ENCODE assay signal across 8 mouse cellular contexts in genomic region chr6:39724071-39724470, GRCm38 (mm10). TPM values are rescaled to one million over a fixed set of nuclear protein-coding genes. Genes with fewer than 3 reads are reported as not detected.
DNase-seq lines count a peak whose midpoint lies in the region; ATAC-seq and TF ChIP-seq lines count a peak whose summit lies in the region.

No protein-coding gene starts in this region.

- H3K36me3 ChIP-seq in limb, embryonic 14.5 days (ENCODE audit: control insufficient read depth, insufficient read depth, low read length): no peaks in the 10 kb centered on the region

- peak overlapping the region; percentile 88 for H3K4me2 ChIP-seq in limb, embryonic 14.5 days (replicated peaks; ENCODE audit: low read depth, low read length, severe bottlenecking)

- 3% methylated on average over 7 of the region's 7 CpGs for WGBS in limb, embryonic 14.5 days

- H3K9me3 ChIP-seq in limb, embryonic 14.5 days (ENCODE audit: control insufficient read depth, low read length): no peaks in the 10 kb centered on the region

- H3K4me1 ChIP-seq in limb, embryonic 14.5 days (ENCODE audit: control insufficient read depth, insufficient read depth, low read length): peaks cover 24% of the 10 kb centered on the region

- H3K9ac ChIP-seq in limb, embryonic 14.5 days (ENCODE audit: low read depth, low read length, severe bottlenecking): peak overlapping the region; percentile 95

- no peak for DNase-seq in layer of hippocampus, adult 2 months (ENCODE audit: low spot score in 2 of 2)
- no peak for DNase-seq in layer of hippocampus, postnatal 25 days (ENCODE audit: extremely low spot score in 1 of 2, low spot score in 1 of 2)
- DNase-seq in adipocyte (ENCODE audit: low spot score): peak; percentile 21
- DNase-seq in limb, embryonic 14.5 days (ENCODE audit: low spot score): no peak
- peak; percentile 14 to 20 for DNase-seq in spleen, postnatal 10 days (ENCODE audit: low spot score in 2 of 2)
- no peak for DNase-seq in gastrocnemius, adult 8-10 months (ENCODE audit: low spot score in 2 of 2)

- peak; percentile 45; the same call in 1 of the 2 replicates for ATAC-seq in erythroid progenitor cell, adult 5-6 weeks (replicated peaks; ENCODE audit: low FRiP score, poor library complexity, severe bottlenecking)
- ATAC-seq in limb, embryonic 14.5 days (ENCODE audit: low FRiP score, low read depth): no peak
- ATAC-seq in granulocyte monocyte progenitor cell, adult 5-6 weeks (replicated peaks; ENCODE audit: poor library complexity, severe bottlenecking): no peak

- H3K27ac ChIP-seq in layer of hippocampus, adult 2 months: peak overlapping the region; percentile 99
- H3K27ac ChIP-seq in limb, embryonic 14.5 days (replicated peaks; ENCODE audit: low read depth, low read length): peak overlapping the region; percentile 94

- no peaks in the 10 kb centered on the region for H3K27me3 ChIP-seq in limb, embryonic 14.5 days (ENCODE audit: control insufficient read depth, insufficient read depth, low read length)

- peak overlapping the region; percentile 81 for H3K4me3 ChIP-seq in layer of hippocampus, adult 2 months
- peak overlapping the region; percentile 74 for H3K4me3 ChIP-seq in limb, embryonic 14.5 days (replicated peaks; ENCODE audit: low read length)

- no peak for TF ChIP-seq CTCF in layer of hippocampus, adult 2 months (conservative IDR thresholded peaks at IDR 0.05)

- no peak for TF ChIP-seq POLR2A in limb, embryonic 14.5 days (IDR thresholded peaks at IDR 0.05; ENCODE audit: borderline replicate concordance, extremely low read depth, insufficient read depth, insufficient read length)

RNA-seq across cellular contexts. Expression of gene Braf, which starts 1.2 kb away (rescaled TPM):
- total RNA-seq in layer of hippocampus, adult 2 months (2021): 100 to 1,000 TPM; 128 to 129 TPM
- 100 to 1,000 TPM; 107 to 121 TPM for total RNA-seq in layer of hippocampus, postnatal 25 days (2021)
- 11.5 and 24.3 TPM in 2 replicates for total RNA-seq in erythroid progenitor cell, adult 5-6 weeks (2015; ENCODE audit: low replicate concordance)
- total RNA-seq in erythroid progenitor cell, adult 5-6 weeks (2017; ENCODE audit: low replicate concordance): 8.2 and 9.5 TPM in 2 replicates
- polyA plus RNA-seq in limb, embryonic 14.5 days (2012; rRNA removed): 14.2 and 15.8 TPM in 2 replicates
- 15.2 and 17.3 TPM in 2 replicates for polyA plus RNA-seq in limb, embryonic 14.5 days (2014; fragmentation: Nextera tagmentation; extraction: Ambion mirVana)
- 25.1 and 29.1 TPM in 2 replicates for total RNA-seq in granulocyte monocyte progenitor cell, adult 5-6 weeks (2014; fragmentation: Nextera tagmentation)
- 24.1 and 28.7 TPM in 2 replicates for total RNA-seq in granulocyte monocyte progenitor cell, adult 5-6 weeks (2017)
- total RNA-seq in gastrocnemius, adult 8-10 months (2022): 1 to 10 TPM; 4.7 to 6.8 (median 6.4) TPM

Comparison
In these comparisons a context has a peak if more than half of its experiments do, and no peak if none do; other contexts are left out.
1. DNase-seq: peak in adipocyte (single experiment) and spleen, postnatal 10 days (2 of 2); none in layer of hippocampus, adult 2 months (0 of 2), layer of hippocampus, postnatal 25 days (0 of 2), limb, embryonic 14.5 days (single experiment) and gastrocnemius, adult 8-10 months (0 of 2).